Mouse (Mus musculus): ENCODE measurements around the gene Cdc42. TPM values are rescaled to one million over a fixed set of nuclear protein-coding genes. Genes with fewer than 3 reads are reported as not detected.
A peak's percentile ranks its signal among the peaks of the same experiment; 100 is the strongest.

Gene Cdc42
- total RNA-seq (2017) = 966 to 1,065 TPM (median 980 TPM) in 3 replicates

- ATAC-seq (replicated peaks; ENCODE audit: insufficient number of reproducible peaks, low FRiP score, low TSS enrichment, poor library complexity, severe bottlenecking) = peak; percentile 88
Measured at GRCm38 (mm10) chr4:137357517-137358254, at the start of gene Cdc42. Gene Cdc42 (minus strand): TSS chr4:137357720.

- no peak for ATAC-seq (replicated peaks; ENCODE audit: insufficient number of reproducible peaks, low FRiP score, low TSS enrichment, poor library complexity, severe bottlenecking)
Measured at GRCm38 (mm10) chr4:137405571-137405970, 48.1 kb upstream of the Cdc42 start.

GRCm38 (mm10) chr4:137396641-137397525, 39.4 kb upstream of the Cdc42 start:
- ATAC-seq (replicated peaks; ENCODE audit: insufficient number of reproducible peaks, low FRiP score, low TSS enrichment, poor library complexity, severe bottlenecking) = no peak

GRCm38 (mm10) chr4:137393378-137394135, 36.0 kb upstream of the Cdc42 start:
- no peak for ATAC-seq (replicated peaks; ENCODE audit: insufficient number of reproducible peaks, low FRiP score, low TSS enrichment, poor library complexity, severe bottlenecking)

GRCm38 (mm10) chr4:137392874-137393273, 35.4 kb upstream of the Cdc42 start:
- ATAC-seq (replicated peaks; ENCODE audit: insufficient number of reproducible peaks, low FRiP score, low TSS enrichment, poor library complexity, severe bottlenecking) = no peak

GRCm38 (mm10) chr4:137391287-137391686, 33.8 kb upstream of the Cdc42 start:
- ATAC-seq (replicated peaks; ENCODE audit: insufficient number of reproducible peaks, low FRiP score, low TSS enrichment, poor library complexity, severe bottlenecking) = no peak

GRCm38 (mm10) chr4:137390196-137390595, 32.7 kb upstream of the Cdc42 start:
- no peak for ATAC-seq (replicated peaks; ENCODE audit: insufficient number of reproducible peaks, low FRiP score, low TSS enrichment, poor library complexity, severe bottlenecking)

- no peak; the same call in 1 of the 2 replicates for ATAC-seq (replicated peaks; ENCODE audit: insufficient number of reproducible peaks, low FRiP score, low TSS enrichment, poor library complexity, severe bottlenecking)
Measured at GRCm38 (mm10) chr4:137388983-137389382, 31.5 kb upstream of the Cdc42 start.

GRCm38 (mm10) chr4:137388059-137388794, 30.7 kb upstream of the Cdc42 start:
- ATAC-seq (replicated peaks; ENCODE audit: insufficient number of reproducible peaks, low FRiP score, low TSS enrichment, poor library complexity, severe bottlenecking) = peak; percentile 92

- no peak for ATAC-seq (replicated peaks; ENCODE audit: insufficient number of reproducible peaks, low FRiP score, low TSS enrichment, poor library complexity, severe bottlenecking)
Measured at GRCm38 (mm10) chr4:137387482-137388058, 30.1 kb upstream of the Cdc42 start.

GRCm38 (mm10) chr4:137380702-137381605, 23.4 kb upstream of the Cdc42 start:
- no peak for ATAC-seq (replicated peaks; ENCODE audit: insufficient number of reproducible peaks, low FRiP score, low TSS enrichment, poor library complexity, severe bottlenecking)

GRCm38 (mm10) chr4:137379713-137380255, 22.3 kb upstream of the Cdc42 start:
- no peak for ATAC-seq (replicated peaks; ENCODE audit: insufficient number of reproducible peaks, low FRiP score, low TSS enrichment, poor library complexity, severe bottlenecking)

GRCm38 (mm10) chr4:137379085-137379484, 21.6 kb upstream of the Cdc42 start:
- no peak for ATAC-seq (replicated peaks; ENCODE audit: insufficient number of reproducible peaks, low FRiP score, low TSS enrichment, poor library complexity, severe bottlenecking)

GRCm38 (mm10) chr4:137377526-137378304, 20.2 kb upstream of the Cdc42 start:
- no peak for ATAC-seq (replicated peaks; ENCODE audit: insufficient number of reproducible peaks, low FRiP score, low TSS enrichment, poor library complexity, severe bottlenecking)

GRCm38 (mm10) chr4:137376778-137377177, 19.3 kb upstream of the Cdc42 start:
- ATAC-seq (replicated peaks; ENCODE audit: insufficient number of reproducible peaks, low FRiP score, low TSS enrichment, poor library complexity, severe bottlenecking) = no peak

Measured in monocyte, adult 5-6 weeks (primary cell).